Mouse (Mus musculus): ENCODE results near the gene Plekhg3.

The Plekhg3 gene

DNA sequence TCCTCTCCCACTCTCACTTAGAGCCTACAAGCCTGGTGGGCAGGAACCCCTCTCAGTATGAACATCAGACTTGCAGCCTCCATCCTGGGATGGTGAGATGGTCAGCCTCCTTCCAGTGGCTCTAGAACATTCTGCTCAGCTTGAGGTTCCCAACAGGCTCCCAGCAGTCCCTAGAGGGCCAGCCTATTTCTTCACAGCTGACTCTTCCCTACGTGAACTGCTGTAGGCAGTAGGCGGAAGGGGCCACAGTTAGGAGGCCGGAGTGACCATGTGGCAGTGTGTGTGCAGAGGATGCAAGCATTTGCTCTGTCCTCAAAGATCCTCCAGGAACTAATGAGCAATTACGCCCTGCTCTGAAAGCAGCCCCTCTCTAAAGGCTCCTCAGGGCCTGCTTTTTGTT lies 87.5 kb downstream of the Plekhg3 start:
- intact Hi-C loops (cut with DNase I) = no loop called here

DNA sequence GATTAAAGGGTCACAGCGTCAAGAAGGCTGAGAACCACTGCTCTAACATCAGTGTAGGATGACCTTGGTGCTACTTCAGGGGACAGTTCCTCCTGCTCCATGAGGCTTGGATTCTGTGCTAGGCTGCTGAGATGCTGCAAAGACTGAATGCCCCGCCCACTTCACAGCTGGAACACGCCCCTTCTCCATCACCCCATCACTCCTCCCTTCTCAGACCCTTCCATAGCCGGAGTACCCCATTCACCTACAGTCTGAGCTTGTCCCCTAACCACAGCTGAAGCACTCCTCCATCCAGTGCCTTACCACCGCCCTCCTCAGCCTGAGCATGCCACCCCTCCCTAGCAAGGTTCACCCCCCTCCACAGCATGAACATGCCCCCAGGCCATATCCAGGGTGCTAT lies 89.2 kb downstream of the Plekhg3 start:
- intact Hi-C loops (cut with DNase I) = no loop called here

GRCm38 (mm10) chr12:76623374-76623773 lies 92.7 kb downstream of the Plekhg3 start:
- intact Hi-C loops (cut with DNase I) = no loop called here

Small RNA genes within 50 kb of the gene (microRNA-seq; reads per million reads assigned to microRNA genes)
- gene Mir5135 = 0 to 0.12 reads per million in 2 experiments
